Mouse (Mus musculus): Measurements from ENCODE around the gene Fgfr2. TPM values are rescaled to one million over a fixed set of nuclear protein-coding genes. Genes with fewer than 3 reads are reported as not detected.
A peak's percentile ranks its signal among the peaks of the same experiment; 100 is the strongest.

Fgfr2 gene
- total RNA-seq, 2 experiments from 2014 or later: not detected

GRCm38 (mm10) chr7:132965707-132966106, 157.4 kb downstream of the Fgfr2 start:
- ATAC-seq (replicated peaks; ENCODE audit: poor library complexity): no peak

DNA sequence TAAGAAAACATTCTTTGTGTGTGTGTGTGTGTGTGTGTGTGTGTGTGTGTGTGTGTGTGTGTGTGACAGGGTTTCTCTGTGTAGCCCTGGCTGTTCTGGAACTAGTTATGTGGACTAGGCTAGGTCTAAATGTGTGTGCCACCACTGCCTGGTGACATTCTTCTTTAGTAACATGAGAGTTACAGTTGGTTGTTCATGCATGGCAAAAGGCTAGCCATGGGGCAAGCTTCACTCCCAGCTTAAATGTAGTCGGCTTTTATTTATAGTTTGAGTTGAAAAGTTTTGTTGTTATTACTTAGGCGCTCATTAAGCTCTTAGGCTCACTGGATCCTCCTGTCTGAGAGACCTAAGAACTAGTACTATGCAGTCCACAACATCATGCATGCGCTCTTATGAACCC, 158.8 kb downstream of the Fgfr2 start:
- ATAC-seq (replicated peaks; ENCODE audit: poor library complexity): no peak

- no peak for ATAC-seq (replicated peaks; ENCODE audit: poor library complexity)
These were observed 172.5 kb downstream of the Fgfr2 start for GRCm38 (mm10) chr7:132950613-132951012.

DNA sequence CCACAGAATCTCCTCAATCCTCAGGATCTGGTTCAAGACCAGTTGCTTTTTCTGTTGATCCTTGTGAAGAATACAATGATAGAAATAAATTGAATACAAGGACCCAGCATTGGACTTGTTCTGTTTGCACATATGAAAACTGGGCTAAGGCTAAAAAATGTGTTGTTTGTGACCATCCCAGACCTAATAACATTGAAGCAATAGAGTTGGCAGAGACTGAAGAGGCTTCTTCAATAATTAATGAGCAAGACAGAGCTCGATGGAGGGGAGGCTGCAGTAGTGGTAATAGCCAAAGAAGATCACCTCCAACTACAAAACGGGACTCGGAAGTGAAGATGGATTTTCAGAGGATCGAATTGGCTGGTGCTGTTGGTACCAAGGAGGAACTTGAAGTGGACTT, 173.2 kb downstream of the Fgfr2 start:
- no peak for ATAC-seq (replicated peaks; ENCODE audit: poor library complexity)

DNA sequence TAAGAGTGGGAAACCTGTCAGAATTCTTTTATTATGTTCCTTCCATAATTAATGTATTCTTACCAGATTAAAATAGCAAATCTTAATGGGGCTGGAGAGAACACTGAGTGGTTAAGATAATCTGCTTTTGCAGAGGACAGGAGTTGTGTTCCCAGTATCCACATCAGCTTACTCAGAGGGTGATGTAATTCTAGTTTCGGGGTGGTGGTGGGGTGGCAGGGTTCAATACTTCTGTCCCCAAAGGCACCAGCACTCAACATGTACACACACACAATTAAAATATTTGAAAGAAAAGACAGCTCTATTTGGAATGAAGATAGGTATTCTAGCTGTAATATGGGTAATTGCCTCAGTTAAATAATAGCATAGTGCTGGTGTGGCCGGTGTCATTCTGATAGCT, 182.6 kb downstream of the Fgfr2 start:
- ATAC-seq (replicated peaks; ENCODE audit: poor library complexity): no peak

DNA sequence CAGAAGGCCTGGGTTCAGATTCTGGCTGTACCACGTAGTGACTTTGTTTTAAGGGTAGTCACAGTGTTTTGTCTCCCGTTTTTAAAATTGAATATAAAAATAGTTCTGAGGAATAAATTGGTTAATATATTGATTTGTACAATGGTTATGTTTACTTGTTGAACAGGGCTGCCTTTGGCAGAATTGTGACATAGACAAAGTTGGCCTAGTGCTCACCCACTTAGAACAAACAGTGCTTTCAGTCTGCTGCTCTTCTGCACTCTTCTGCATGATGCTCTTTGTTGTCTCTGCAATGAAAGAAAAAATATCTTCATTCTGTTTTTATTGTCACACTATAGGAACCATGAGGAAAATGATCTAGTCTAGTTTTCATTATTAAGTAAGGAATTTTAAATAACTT, 184.0 kb downstream of the Fgfr2 start:
- ATAC-seq (replicated peaks; ENCODE audit: poor library complexity): no peak

GRCm38 (mm10) chr7:132934743-132935142, 188.4 kb downstream of the Fgfr2 start:
- ATAC-seq (replicated peaks; ENCODE audit: poor library complexity): no peak

GRCm38 (mm10) chr7:132933331-132933730, 189.8 kb downstream of the Fgfr2 start:
- ATAC-seq (replicated peaks; ENCODE audit: poor library complexity): no peak

DNA sequence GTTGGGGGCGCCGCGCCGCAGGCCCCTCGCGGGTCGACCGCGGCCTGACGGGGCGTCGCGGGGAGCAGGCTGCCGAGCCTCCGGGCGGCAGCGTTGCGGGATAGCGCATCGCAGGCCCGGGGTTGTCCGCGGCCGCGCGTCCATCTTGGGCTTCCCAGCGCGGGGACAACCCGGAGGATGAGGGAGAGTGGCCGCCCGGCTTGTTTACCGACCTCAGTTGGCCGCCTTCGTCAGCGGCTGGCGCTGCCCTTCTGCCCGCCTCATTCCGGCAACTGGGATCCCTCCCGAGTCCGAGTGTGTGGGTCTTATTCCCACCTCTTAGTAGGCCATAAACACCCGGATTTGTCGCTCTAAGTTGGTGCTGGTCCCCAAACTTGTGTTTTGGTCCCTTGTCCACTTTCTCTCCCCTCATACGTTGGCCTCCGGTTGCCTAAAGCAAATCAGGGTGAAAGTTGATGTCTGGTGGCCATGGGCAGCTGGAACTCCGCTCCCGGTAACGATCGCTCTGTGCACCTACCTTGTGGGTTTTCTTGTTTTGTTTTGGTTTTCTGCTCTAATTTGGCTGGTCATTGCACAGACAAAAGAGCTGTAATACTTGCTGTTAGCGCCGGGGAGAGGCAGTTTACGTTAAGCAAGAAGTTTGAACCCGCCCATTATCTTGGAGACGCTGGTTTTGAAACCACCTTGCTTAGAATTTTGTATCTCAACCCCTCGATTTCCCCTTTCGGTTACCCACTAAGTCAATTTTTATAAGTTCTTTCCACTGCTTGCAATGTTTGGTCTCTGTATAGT, 191.4 kb downstream of the Fgfr2 start:
- peak; percentile 38 for ATAC-seq (replicated peaks; ENCODE audit: poor library complexity)

DNA sequence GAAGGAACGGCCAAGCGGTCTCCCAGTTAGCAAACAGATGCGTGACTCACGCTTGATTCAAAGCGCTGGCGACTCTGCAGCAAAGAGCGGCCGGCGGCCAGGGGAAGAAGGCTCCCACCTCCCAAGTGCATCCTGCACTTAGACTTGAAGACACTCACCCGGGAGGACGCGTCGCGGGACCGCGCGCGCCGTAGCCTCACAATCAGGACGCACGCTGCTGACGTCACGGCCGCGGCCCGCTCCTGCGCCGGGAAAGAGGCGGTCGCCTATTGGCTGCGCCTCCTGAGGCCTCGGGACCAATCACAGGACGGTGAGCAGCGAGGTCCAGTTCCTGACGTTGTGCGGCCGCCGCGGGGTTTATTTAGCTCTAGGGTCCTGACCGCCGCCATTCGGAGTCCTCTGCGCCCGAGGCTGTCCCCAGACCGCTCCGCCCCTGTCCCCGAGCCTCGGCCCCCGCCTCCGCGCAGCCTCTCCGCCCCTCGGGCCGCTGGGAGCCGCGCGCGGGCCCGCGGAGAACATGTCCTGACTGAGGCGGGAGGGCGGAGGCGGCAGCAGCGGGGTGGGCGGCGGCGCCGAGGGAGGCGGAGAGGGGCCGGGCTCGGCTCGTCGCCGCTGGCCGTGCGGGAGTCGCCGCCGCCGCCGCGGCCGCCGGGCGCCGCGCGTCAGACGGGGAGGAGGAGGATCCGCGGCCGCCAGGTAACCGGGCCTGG, 192.1 kb downstream of the Fgfr2 start, which contains the start of gene Zranb1:
Gene Zranb1, plus strand, starts transcription at position 293 of the 710 bp plus-strand sequence.
- ATAC-seq (replicated peaks; ENCODE audit: poor library complexity): peak; percentile 85

DNA sequence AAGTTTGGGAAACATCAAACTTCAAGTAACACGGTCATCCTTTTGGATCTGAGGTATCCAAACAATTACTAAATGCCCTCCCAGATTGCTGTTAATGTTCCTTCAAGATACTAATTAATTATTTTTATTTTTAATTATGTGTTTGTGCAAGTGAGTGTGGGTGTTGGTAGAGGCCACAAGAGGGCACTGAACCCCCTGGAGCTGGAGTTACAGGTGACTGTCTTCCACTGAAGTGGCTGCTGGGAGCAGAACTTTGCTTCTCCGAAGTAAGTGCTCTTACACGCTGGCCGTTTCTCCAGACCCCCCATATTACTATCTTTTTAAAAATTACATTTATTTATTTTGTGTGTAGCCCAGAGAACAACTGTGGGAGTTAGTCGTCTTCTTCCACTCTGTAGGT, 193.1 kb downstream of the Fgfr2 start:
- peak; percentile 20; the same call in 1 of the 2 replicates for ATAC-seq (replicated peaks; ENCODE audit: poor library complexity)

DNA sequence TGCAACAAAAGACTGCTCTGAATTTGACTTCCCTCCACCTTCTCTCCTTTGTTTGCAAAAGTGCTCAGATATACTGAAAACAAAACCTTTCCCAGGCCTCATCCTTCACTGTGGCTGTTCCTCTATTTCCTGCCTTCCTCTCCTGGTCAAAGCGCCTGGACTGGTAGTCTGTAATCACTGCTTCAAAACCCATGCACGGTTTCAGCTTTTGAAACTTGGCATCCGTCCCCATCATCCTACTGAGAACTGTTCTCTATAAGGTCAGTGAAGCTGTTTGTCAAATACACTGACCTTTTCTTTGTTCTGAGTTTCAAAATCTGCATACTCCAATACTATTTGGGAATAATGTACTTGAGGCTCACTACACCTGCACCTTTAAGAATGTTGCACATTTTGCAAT, 195.9 kb downstream of the Fgfr2 start:
- no peak for ATAC-seq (replicated peaks; ENCODE audit: poor library complexity)

- ATAC-seq (replicated peaks; ENCODE audit: poor library complexity): no peak
These were observed 197.9 kb downstream of the Fgfr2 start for GRCm38 (mm10) chr7:132925227-132925626.

GRCm38 (mm10) chr7:132921971-132922370, 201.2 kb downstream of the Fgfr2 start:
- ATAC-seq (replicated peaks; ENCODE audit: poor library complexity): no peak

GRCm38 (mm10) chr7:132903796-132904195, 219.4 kb downstream of the Fgfr2 start:
- no peak for ATAC-seq (replicated peaks; ENCODE audit: poor library complexity)

GRCm38 (mm10) chr7:132900826-132901531, 222.2 kb downstream of the Fgfr2 start:
- peak; percentile 51 for ATAC-seq (replicated peaks; ENCODE audit: poor library complexity)

GRCm38 (mm10) chr7:132898234-132898633, 224.9 kb downstream of the Fgfr2 start:
- peak; percentile 75 for ATAC-seq (replicated peaks; ENCODE audit: poor library complexity)

- peak; percentile 62 for ATAC-seq (replicated peaks; ENCODE audit: poor library complexity)
These were observed 225.9 kb downstream of the Fgfr2 start for GRCm38 (mm10) chr7:132897258-132897657.

- no peak for ATAC-seq (replicated peaks; ENCODE audit: poor library complexity)
These were observed 226.8 kb downstream of the Fgfr2 start for GRCm38 (mm10) chr7:132896206-132896815.

DNA sequence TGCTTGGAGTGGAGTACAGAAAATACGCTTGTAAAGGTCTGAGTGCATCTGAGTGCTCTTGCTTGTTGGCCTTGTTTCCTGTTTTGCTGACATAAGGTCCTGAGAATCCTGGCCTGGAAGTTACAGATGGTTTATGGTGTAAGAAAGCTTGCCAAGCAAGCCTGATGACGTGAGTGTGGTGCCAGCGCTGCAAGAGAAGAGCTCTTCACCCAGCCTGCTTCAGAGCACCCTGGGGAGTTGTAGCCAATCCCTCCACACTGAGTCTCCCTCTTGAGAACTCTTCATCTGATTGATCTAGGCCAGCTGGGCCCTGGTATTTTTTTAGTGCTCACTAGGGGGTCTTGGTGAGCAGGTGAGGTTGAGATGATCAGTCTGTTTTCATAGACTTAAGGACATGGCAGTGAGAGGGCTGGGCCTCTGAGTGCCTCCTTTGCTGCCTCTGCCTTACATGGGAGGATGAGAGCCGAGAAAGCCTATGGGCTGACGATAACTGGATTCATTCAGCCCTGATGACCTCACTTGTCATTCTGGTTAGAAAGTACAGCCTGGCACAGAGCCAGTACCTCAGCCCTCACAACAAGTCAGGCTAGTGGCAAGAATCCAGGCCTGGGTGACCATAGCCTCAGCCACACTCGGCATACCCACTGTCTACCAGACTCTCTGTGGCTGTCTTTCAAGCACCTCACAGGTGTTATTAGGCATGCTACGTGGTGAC, 228.2 kb downstream of the Fgfr2 start:
- no peak for ATAC-seq (replicated peaks; ENCODE audit: poor library complexity)
